Mouse (Mus musculus) cerebellum, adult 2 months (tissue): ENCODE data around the gene 2310033P09Rik.

Experiments
- CTCF ChIP-seq: fragments of 200-500 bp; IDR thresholded peaks from 2 replicates; pipeline ENCODE4 v1.5.1; 2011; ENCODE audit warnings: low read depth, mild to moderate bottlenecking, control low read depth, low read length, moderate library complexity, borderline replicate concordance; ENCODE audit not compliant: insufficient read depth
- POLR2A ChIP-seq: fragments of 200-500 bp; IDR thresholded peaks from 2 replicates; pipeline ENCODE4 v1.6.1; 2011; ENCODE audit warnings: low read length, control low read depth, borderline replicate concordance; ENCODE audit not compliant: insufficient read depth

DNA sequence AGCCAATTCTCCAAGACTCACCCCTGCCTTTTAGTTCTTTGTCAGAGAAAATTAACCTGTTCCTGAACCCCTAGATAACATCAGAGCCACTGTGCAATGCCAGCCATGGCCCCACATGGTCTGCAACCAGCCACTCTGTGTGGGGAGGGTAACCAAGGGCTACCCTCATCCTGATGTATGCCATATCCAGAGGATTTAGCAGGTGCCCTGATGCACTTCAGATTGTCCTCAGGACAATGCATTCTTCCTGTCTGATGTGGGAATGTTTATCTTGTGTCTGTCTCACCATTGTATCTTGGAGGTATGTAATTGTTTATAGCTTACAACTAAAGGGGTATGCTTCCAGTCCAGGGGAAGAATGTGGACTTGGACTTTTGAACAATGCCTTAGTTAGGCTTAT is 11.9 kb upstream of the 2310033P09Rik start:
- TF ChIP-seq CTCF, result no peak
- no peak for TF ChIP-seq POLR2A
